Mouse (Mus musculus): ENCODE results near the gene Map1lc3a. TPM values are rescaled to one million over a fixed set of nuclear protein-coding genes. Genes with fewer than 3 reads are reported as not detected.
A peak's percentile ranks its signal among the peaks of the same experiment; 100 is the strongest.

Gene Map1lc3a
- polyA plus RNA-seq, 1 experiment from 2014 or later = 163 TPM

GRCm38 (mm10) chr2:155266896-155267295, 9.2 kb upstream of the Map1lc3a start:
- H3K4me3 ChIP-seq (replicated peaks) = no peak overlapping the region
- H3K4me1 ChIP-seq (replicated peaks) = no peaks in the 10 kb centered on the region
- no peaks in the 10 kb centered on the region for H3K36me3 ChIP-seq
- no peak for ATAC-seq (ENCODE audit: insufficient number of reproducible peaks, insufficient read depth, low FRiP score, low TSS enrichment, low read depth)
- H3K4me2 ChIP-seq = no peak overlapping the region
- no peaks in the 10 kb centered on the region for H3K27me3 ChIP-seq
- H3K9me3 ChIP-seq = no peaks in the 10 kb centered on the region
- WGBS = 81% methylated on average over 5 of the region's 5 CpGs
- H3K27ac ChIP-seq = no peak overlapping the region
- no peak overlapping the region for H3K9ac ChIP-seq (replicated peaks)

GRCm38 (mm10) chr2:155271957-155272356, 4.1 kb upstream of the Map1lc3a start:
- Histone ChIP-seq H3K9me3 (no peaks in the 10 kb centered on the region), H3K36me3 (no peaks in the 10 kb centered on the region), H3K9ac (replicated peaks) (no peak overlapping the region), H3K27ac (no peak overlapping the region), H3K27me3 (no peaks in the 10 kb centered on the region), H3K4me2 (no peak overlapping the region), H3K4me3 (replicated peaks) (no peak overlapping the region), H3K4me1 (replicated peaks) (peaks cover 8% of the 10 kb centered on the region)
- 79% methylated on average over 6 of the region's 6 CpGs for WGBS
- ATAC-seq (ENCODE audit: insufficient number of reproducible peaks, insufficient read depth, low FRiP score, low TSS enrichment, low read depth) = no peak

- WGBS = 74% methylated on average over 10 of the region's 10 CpGs
- H3K4me2 ChIP-seq = no peak overlapping the region
- H3K4me3 ChIP-seq (replicated peaks) = no peak overlapping the region
- no peak overlapping the region for H3K9ac ChIP-seq (replicated peaks)
- no peak overlapping the region for H3K27ac ChIP-seq
- H3K36me3 ChIP-seq = 0 out of 2 replicates have a peak, but pooled peaks cover 3% of the 10 kb centered on the region
- no peak for ATAC-seq (ENCODE audit: insufficient number of reproducible peaks, insufficient read depth, low FRiP score, low TSS enrichment, low read depth)
- peaks cover 15% of the 10 kb centered on the region for H3K4me1 ChIP-seq (replicated peaks)
- H3K9me3 ChIP-seq = no peaks in the 10 kb centered on the region
- H3K27me3 ChIP-seq = no peaks in the 10 kb centered on the region
These were observed 3.5 kb upstream of the Map1lc3a start for GRCm38 (mm10) chr2:155272396-155273170.

GRCm38 (mm10) chr2:155273603-155274002, 2.5 kb upstream of the Map1lc3a start:
- Histone ChIP-seq H3K27me3 (no peaks in the 10 kb centered on the region), H3K36me3 (peaks cover 13% of the 10 kb centered on the region), H3K9ac (replicated peaks) (no peak overlapping the region), H3K27ac (no peak overlapping the region), H3K9me3 (no peaks in the 10 kb centered on the region), H3K4me3 (replicated peaks) (no peak overlapping the region), H3K4me2 (no peak overlapping the region), H3K4me1 (replicated peaks) (peaks cover 15% of the 10 kb centered on the region)
- ATAC-seq (ENCODE audit: insufficient number of reproducible peaks, insufficient read depth, low FRiP score, low TSS enrichment, low read depth) = no peak
- 87% methylated on average over 8 of the region's 8 CpGs for WGBS

- Histone ChIP-seq H3K27ac (peak overlapping the region; percentile 84), H3K4me1 (replicated peaks) (peaks cover 15% of the 10 kb centered on the region)
These were observed 601 bp downstream of the Map1lc3a start for GRCm38 (mm10) chr2:155276621-155277175.

GRCm38 (mm10) chr2:155277721-155278120, 1.6 kb downstream of the Map1lc3a start:
- Histone ChIP-seq H3K9me3 (no peaks in the 10 kb centered on the region), H3K4me1 (replicated peaks) (peaks cover 15% of the 10 kb centered on the region), H3K27ac (no peak overlapping the region), H3K36me3 (peaks cover 34% of the 10 kb centered on the region), H3K4me3 (replicated peaks) (peak overlapping the region; percentile 92), H3K4me2 (peak overlapping the region; percentile 71), H3K9ac (replicated peaks) (no peak overlapping the region), H3K27me3 (no peaks in the 10 kb centered on the region)
- 88% methylated on average over 2 of the region's 2 CpGs for WGBS
- no peak for ATAC-seq (ENCODE audit: insufficient number of reproducible peaks, insufficient read depth, low FRiP score, low TSS enrichment, low read depth)

More at GRCm38 (mm10) chr2:155276621-155277175, 601 bp downstream of the Map1lc3a start:
- under 1% methylated on average over 38 of the region's 49 CpGs for WGBS
- peak overlapping the region; percentile 85 for H3K9ac ChIP-seq (replicated peaks)
- ATAC-seq (ENCODE audit: insufficient number of reproducible peaks, insufficient read depth, low FRiP score, low TSS enrichment, low read depth) = peak; percentile 80
- H3K9me3 ChIP-seq = no peaks in the 10 kb centered on the region
- peaks cover 31% of the 10 kb centered on the region for H3K36me3 ChIP-seq
- H3K27me3 ChIP-seq = no peaks in the 10 kb centered on the region
- peak overlapping the region; percentile 92 for H3K4me3 ChIP-seq (replicated peaks)
- H3K4me2 ChIP-seq = peak overlapping the region; percentile 71

GRCm38 (mm10) chr2:155278361-155278760, 2.3 kb downstream of the Map1lc3a start:
- Histone ChIP-seq H3K36me3 (peaks cover 34% of the 10 kb centered on the region), H3K27ac (no peak overlapping the region), H3K4me2 (no peak overlapping the region), H3K4me1 (replicated peaks) (peaks cover 15% of the 10 kb centered on the region), H3K9me3 (no peaks in the 10 kb centered on the region), H3K27me3 (no peaks in the 10 kb centered on the region), H3K9ac (replicated peaks) (no peak overlapping the region), H3K4me3 (replicated peaks) (no peak overlapping the region)
- 88% methylated on average over 7 of the region's 7 CpGs for WGBS
- ATAC-seq (ENCODE audit: insufficient number of reproducible peaks, insufficient read depth, low FRiP score, low TSS enrichment, low read depth) = no peak

- H3K36me3 ChIP-seq = peaks cover 42% of the 10 kb centered on the region
- H3K27ac ChIP-seq = no peak overlapping the region
- no peak for ATAC-seq (ENCODE audit: insufficient number of reproducible peaks, insufficient read depth, low FRiP score, low TSS enrichment, low read depth)
- no peak overlapping the region for H3K9ac ChIP-seq (replicated peaks)
- H3K4me1 ChIP-seq (replicated peaks) = peaks cover 15% of the 10 kb centered on the region
- H3K4me2 ChIP-seq = no peak overlapping the region
- H3K9me3 ChIP-seq = no peaks in the 10 kb centered on the region
- 91% methylated on average over 4 of the region's 4 CpGs for WGBS
- no peak overlapping the region for H3K4me3 ChIP-seq (replicated peaks)
- H3K27me3 ChIP-seq = no peaks in the 10 kb centered on the region
These were observed 3.1 kb downstream of the Map1lc3a start for GRCm38 (mm10) chr2:155279163-155279562.

- Histone ChIP-seq H3K9me3 (no peaks in the 10 kb centered on the region), H3K4me2 (no peak overlapping the region), H3K27me3 (no peaks in the 10 kb centered on the region), H3K36me3 (peaks cover 51% of the 10 kb centered on the region), H3K27ac (no peak overlapping the region), H3K4me3 (replicated peaks) (no peak overlapping the region), H3K9ac (replicated peaks) (no peak overlapping the region), H3K4me1 (replicated peaks) (peaks cover 15% of the 10 kb centered on the region)
- WGBS = 67% methylated on average over 2 of the region's 2 CpGs
- no peak for ATAC-seq (ENCODE audit: insufficient number of reproducible peaks, insufficient read depth, low FRiP score, low TSS enrichment, low read depth)
These were observed 4.0 kb downstream of the Map1lc3a start for GRCm38 (mm10) chr2:155280116-155280515.

- peaks cover 43% of the 10 kb centered on the region for H3K36me3 ChIP-seq
- H3K9me3 ChIP-seq = no peaks in the 10 kb centered on the region
- no peak overlapping the region for H3K27ac ChIP-seq
- ATAC-seq (ENCODE audit: insufficient number of reproducible peaks, insufficient read depth, low FRiP score, low TSS enrichment, low read depth) = no peak
- no peaks in the 10 kb centered on the region for H3K27me3 ChIP-seq
- no peak overlapping the region for H3K4me2 ChIP-seq
- no peak overlapping the region for H3K4me3 ChIP-seq (replicated peaks)
- 86% methylated on average over 4 of the region's 4 CpGs for WGBS
- H3K4me1 ChIP-seq (replicated peaks) = no peaks in the 10 kb centered on the region
- no peak overlapping the region for H3K9ac ChIP-seq (replicated peaks)
These were observed 7.7 kb downstream of the Map1lc3a start for GRCm38 (mm10) chr2:155283793-155284192.

GRCm38 (mm10) chr2:155284647-155285046, 8.6 kb downstream of the Map1lc3a start:
- H3K9me3 ChIP-seq = no peaks in the 10 kb centered on the region
- ATAC-seq (ENCODE audit: insufficient number of reproducible peaks, insufficient read depth, low FRiP score, low TSS enrichment, low read depth) = no peak
- H3K36me3 ChIP-seq = peaks cover 42% of the 10 kb centered on the region
- H3K9ac ChIP-seq (replicated peaks) = no peak overlapping the region
- no peak overlapping the region for H3K4me3 ChIP-seq (replicated peaks)
- no peaks in the 10 kb centered on the region for H3K4me1 ChIP-seq (replicated peaks)
- WGBS = 84% methylated on average over 7 of the region's 7 CpGs
- no peak overlapping the region for H3K4me2 ChIP-seq
- no peaks in the 10 kb centered on the region for H3K27me3 ChIP-seq
- H3K27ac ChIP-seq = no peak overlapping the region

All from limb, embryonic 12.5 days (tissue).